8 mouse cellular contexts compared by ENCODE assay signal in genomic region chr11:116030088-116030897, GRCm38 (mm10). TPM values are rescaled to one million over a fixed set of nuclear protein-coding genes. Genes with fewer than 3 reads are reported as not detected.
DNase-seq lines count a peak whose midpoint lies in the region; ATAC-seq lines count a peak whose summit lies in the region.

Unk (plus strand) TSS chr11:116030322.

- H3K79me2 ChIP-seq in macrophage (ENCODE audit: inconsistent target) = peaks cover 77% of the 10 kb centered on the region

- H3K4me1 ChIP-seq in hindbrain, embryonic 16.5 days (ENCODE audit: control insufficient read depth, insufficient read depth, low read depth, low read length) = peaks cover 13% of the 10 kb centered on the region

- ATAC-seq in hindbrain, embryonic 16.5 days = peak; percentile 95

- no peaks in the 10 kb centered on the region for H3K27me3 ChIP-seq in hindbrain, embryonic 16.5 days (replicated peaks; ENCODE audit: control insufficient read depth, insufficient read depth, low read length)

- peak within 1 kb of the TSS; percentile 66 for H3K4me3 ChIP-seq in hindbrain, embryonic 16.5 days (ENCODE audit: low read length)
- H3K4me3 ChIP-seq in macrophage (ENCODE audit: inconsistent target) = peak within 1 kb of the TSS; percentile 55

- H3K27ac ChIP-seq in hindbrain, embryonic 16.5 days (ENCODE audit: low read depth, low read length) = peak within 1 kb of the TSS; percentile 99
- peak within 1 kb of the TSS; percentile 100 for H3K27ac ChIP-seq in macrophage

- H3K9me3 ChIP-seq in hindbrain, embryonic 16.5 days (ENCODE audit: control insufficient read depth, low read length) = no peaks in the 10 kb centered on the region

- WGBS in hindbrain, embryonic 16.5 days = under 1% methylated on average over 49 of the region's 67 CpGs
- under 1% methylated on average over 47 of the region's 67 CpGs for WGBS in macrophage (ENCODE audit: missing documents)

- H3K36me3 ChIP-seq in hindbrain, embryonic 16.5 days (ENCODE audit: control insufficient read depth, insufficient read depth, low read length) = no peaks in the 10 kb centered on the region
- H3K36me3 ChIP-seq in macrophage (ENCODE audit: inconsistent target) = no peaks in the 10 kb centered on the region

- H3K4me2 ChIP-seq in hindbrain, embryonic 16.5 days (ENCODE audit: low read length) = peak within 1 kb of the TSS; percentile 78

- peak; percentile 100 for DNase-seq in WW6 (ENCODE audit: low read depth, low spot score)
- DNase-seq in cerebellum, postnatal 4 days (ENCODE audit: low spot score in 2 of 2) = peak; percentile 91 to 97
- DNase-seq in gastrocnemius, adult 18-20 months (ENCODE audit: low spot score) = peak; percentile 99
- DNase-seq in left cerebral cortex, adult 18-20 months (ENCODE audit: low spot score in 2 of 2) = peak; percentile 96 to 97
- DNase-seq in right cerebral cortex, adult 18-20 months = peak; percentile 98
- DNase-seq in urinary bladder, postnatal 10 days (ENCODE audit: low spot score) = peak; percentile 87

- H3K9ac ChIP-seq in hindbrain, embryonic 16.5 days (ENCODE audit: low read depth, low read length) = peak within 1 kb of the TSS; percentile 96

RNA-seq across cellular contexts. Expression of gene Unk, which starts in this region (rescaled TPM):
- 1 to 10 TPM; 5.1 to 7.5 TPM for total RNA-seq in gastrocnemius, adult 18-20 months (2021)
- polyA plus RNA-seq in hindbrain, embryonic 16.5 days (2015; fragmentation: Nextera tagmentation; extraction: Ambion mirVana) = 30.1 and 37.6 TPM in 2 replicates
- 10 to 100 TPM; 21.8 to 22.3 TPM for total RNA-seq in left cerebral cortex, adult 18-20 months (2021)
- 100 to 1,000 TPM in 17 of 26 experiments, 10 to 100 TPM in 9; 40.7 to 159 (median 109) TPM for total RNA-seq in macrophage (2018; cell fraction: chromatin; rRNA removed)
- 10 to 100 TPM in 23 of 26 experiments, 1 to 10 TPM in 3; 6.1 to 21.7 (median 15.6) TPM for total RNA-seq in macrophage (2018; cell fraction: cytosol; rRNA removed)
- total RNA-seq in macrophage (2018; cell fraction: nucleus; rRNA removed) = 100 to 1,000 TPM in 1 of 26 experiments, 10 to 100 TPM in 25; 31.9 to 100 (median 64.9) TPM
- polyA plus RNA-seq in macrophage (2018) = 12.2 to 20.0 TPM (median 19.4 TPM) in 3 replicates

Comparison
In these comparisons a context has a peak if more than half of its experiments do, and no peak if none do; other contexts are left out.
1. Peak in every context shown above with its lines: DNase-seq, ATAC-seq, H3K4me3 ChIP-seq and H3K27ac ChIP-seq.